Mouse (Mus musculus) small intestine, adult 2 months (tissue): ENCODE measurements around the gene Zic4. TPM values are rescaled to one million over a fixed set of nuclear protein-coding genes. Genes with fewer than 3 reads are reported as not detected.
A peak's percentile ranks its signal among the peaks of the same experiment; 100 is the strongest.

ENCODE experiments used
- H3K27ac ChIP-seq: fragments of 200-500 bp; 2 replicates; pipeline ENCODE4 v1.5.1; 2012; ENCODE audit warnings: low read depth, low read length, control low read depth, inconsistent platforms; ENCODE audit not compliant: insufficient read depth
- H3K27me3 ChIP-seq: fragments of 200-500 bp; 2 replicates; pipeline ENCODE4 v1.6.1; 2012; ENCODE audit warnings: mild to moderate bottlenecking, moderate library complexity, low read length, inconsistent platforms; ENCODE audit not compliant: control insufficient read depth, insufficient read depth
- H3K36me3 ChIP-seq: fragments of 200-500 bp; 2 replicates; pipeline ENCODE4 v1.6.1; 2012; ENCODE audit warnings: mild to moderate bottlenecking, low read length, control low read depth, inconsistent platforms; ENCODE audit not compliant: control insufficient read depth, insufficient read depth
- H3K4me1 ChIP-seq: fragments of 200-500 bp; 2 replicates; pipeline ENCODE4 v1.6.1; 2012; ENCODE audit warnings: low read length, inconsistent platforms, mixed read lengths; ENCODE audit not compliant: control insufficient read depth, insufficient read depth, insufficient read length
- H3K4me3 ChIP-seq: fragments of 200-500 bp; 2 replicates; pipeline ENCODE4 v1.5.1; 2012; ENCODE audit warnings: low read depth, mild to moderate bottlenecking, control low read depth, inconsistent platforms, low read length, moderate library complexity
- CTCF ChIP-seq: fragments of 200-500 bp; IDR thresholded peaks from 2 replicates; pipeline ENCODE4 v1.5.1; 2012; ENCODE audit warnings: low read depth, mild to moderate bottlenecking, control low read depth, inconsistent platforms, low read length, moderate library complexity, mixed read lengths; ENCODE audit not compliant: insufficient replicate concordance, insufficient read length; ENCODE audit errors: extremely low read depth
- POLR2A ChIP-seq: fragments of 200-500 bp; IDR thresholded peaks from 2 replicates; pipeline ENCODE4 v1.6.1; 2012; ENCODE audit warnings: low read depth, mild to moderate bottlenecking, control low read depth, inconsistent platforms, low read length, moderate library complexity
- WGBS: fragments of 180-500 bp; shearing (Covaris S2); methylation state at CpG from one replicate; pipeline ENCODE4 v1.1.7; 2018; 5-methylcytosine and 5-hydroxymethylcytosine counted together
- polyA plus RNA-seq: library from polyadenylated mRNA; depleted of rRNA; stranded (reverse); fragments of >200 nt; gene quantifications from 2 replicates; pipeline ENCODE4 v1.2.3, GENCODE M21; 2012; rRNA removed

Zic4 gene
- polyA plus RNA-seq = not detected in 2 replicates

DNA sequence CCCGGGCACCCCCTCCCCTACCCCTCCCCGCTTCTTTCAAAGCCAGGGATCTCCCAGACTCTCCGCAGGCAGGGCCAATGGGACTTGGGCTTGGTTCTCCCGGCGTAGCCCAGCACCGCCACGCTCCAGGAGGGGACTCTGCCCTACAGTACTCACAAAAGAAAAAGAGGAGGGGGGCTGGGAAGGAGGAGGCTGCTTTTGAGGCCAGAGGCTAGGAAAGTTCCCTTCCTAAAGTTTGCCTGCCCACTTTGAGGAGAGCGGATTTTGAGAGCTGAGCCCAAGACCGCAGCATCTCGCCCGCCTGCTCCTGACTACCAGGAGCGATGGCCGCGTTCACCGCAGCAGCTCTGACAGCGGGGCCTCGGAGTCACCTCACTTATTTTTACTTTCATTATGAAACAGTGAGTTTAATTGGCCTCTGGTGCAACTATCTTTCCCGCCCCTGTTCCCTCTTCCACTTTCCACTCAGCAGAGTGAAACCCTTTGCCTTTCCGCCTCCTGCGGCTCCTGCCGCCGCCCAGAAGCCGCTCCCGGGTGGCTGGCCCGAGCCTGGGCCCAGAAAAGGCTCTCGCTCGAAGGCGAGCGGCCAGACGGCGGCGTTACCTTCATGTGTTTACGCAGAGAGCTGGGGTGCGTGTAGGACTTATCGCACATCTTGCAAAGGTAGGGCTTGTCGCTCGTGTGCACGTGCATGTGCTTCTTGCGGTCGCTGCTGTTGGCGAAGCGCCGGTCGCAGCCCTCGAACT lies at the start of gene Zic4:
Zic4 (plus strand) TSS at position 558 of the 746 bp plus-strand sequence.
- WGBS = 4% methylated on average over 45 of the region's 45 CpGs
- TF ChIP-seq CTCF = no peak
- TF ChIP-seq POLR2A = no peak
- peaks cover 14% of the 10 kb centered on the region; the same call in 1 of the 2 replicates for H3K4me1 ChIP-seq
- H3K36me3 ChIP-seq = no peaks in the 10 kb centered on the region
- no peak within 1 kb of the TSS for H3K27ac ChIP-seq
- peak within 1 kb of the TSS; percentile 49 for H3K4me3 ChIP-seq
- peaks cover 61% of the 10 kb centered on the region for H3K27me3 ChIP-seq

DNA sequence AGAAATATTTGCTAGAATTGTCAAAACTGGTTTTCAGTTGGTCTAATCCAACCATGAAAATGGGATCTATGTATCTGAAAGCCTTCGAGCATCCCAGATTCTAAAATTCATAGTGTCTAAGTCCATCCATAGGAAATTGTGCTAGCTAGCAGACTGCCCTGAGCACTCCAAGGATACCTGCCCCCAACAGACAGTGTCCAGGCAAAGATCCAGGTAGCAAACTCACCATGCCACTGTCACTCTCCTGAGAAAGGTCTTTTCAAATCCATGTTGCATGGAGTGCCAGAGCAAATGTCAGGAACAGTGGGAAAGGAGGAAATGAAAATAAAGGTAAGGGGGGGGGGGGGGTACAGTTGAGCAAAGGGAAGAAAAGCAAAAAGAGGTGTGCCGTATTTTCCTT lies 14.6 kb upstream of the Zic4 start:
- Histone ChIP-seq H3K27ac (no peak overlapping the region), H3K36me3 (no peaks in the 10 kb centered on the region), H3K4me1 (no peaks in the 10 kb centered on the region), H3K4me3 (no peak overlapping the region), H3K27me3 (peaks cover 14% of the 10 kb centered on the region; the same call in 1 of the 2 replicates)
- 46% methylated on average over 2 of the region's 2 CpGs for WGBS
- TF ChIP-seq CTCF (no peak), POLR2A (no peak)

DNA sequence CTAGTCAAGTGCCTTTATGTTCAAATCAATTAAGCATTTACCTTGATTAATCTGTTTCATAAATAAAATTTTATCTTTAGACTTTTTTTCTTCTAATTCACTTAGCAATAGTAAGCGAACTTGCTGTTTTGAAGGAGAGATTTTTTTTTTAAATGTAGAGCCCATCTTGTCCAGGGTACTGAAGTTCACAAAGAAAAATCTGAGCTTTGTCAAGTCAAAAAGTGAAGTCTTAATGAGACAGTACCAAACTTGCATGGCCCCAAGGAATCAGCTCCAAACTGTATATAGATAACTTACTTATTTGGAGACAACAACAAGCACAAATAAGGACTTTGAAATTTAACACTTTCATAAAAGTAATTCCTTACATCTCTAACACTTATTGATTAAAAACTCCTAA lies 13.5 kb upstream of the Zic4 start:
- no peaks in the 10 kb centered on the region for H3K4me1 ChIP-seq
- WGBS = 53% methylated on average over 1 of the region's 1 CpGs
- TF ChIP-seq CTCF (no peak), POLR2A (no peak)
- no peak overlapping the region for H3K27ac ChIP-seq
- H3K4me3 ChIP-seq = no peak overlapping the region
- H3K36me3 ChIP-seq = no peaks in the 10 kb centered on the region
- H3K27me3 ChIP-seq = peaks cover 18% of the 10 kb centered on the region; the same call in 1 of the 2 replicates

DNA sequence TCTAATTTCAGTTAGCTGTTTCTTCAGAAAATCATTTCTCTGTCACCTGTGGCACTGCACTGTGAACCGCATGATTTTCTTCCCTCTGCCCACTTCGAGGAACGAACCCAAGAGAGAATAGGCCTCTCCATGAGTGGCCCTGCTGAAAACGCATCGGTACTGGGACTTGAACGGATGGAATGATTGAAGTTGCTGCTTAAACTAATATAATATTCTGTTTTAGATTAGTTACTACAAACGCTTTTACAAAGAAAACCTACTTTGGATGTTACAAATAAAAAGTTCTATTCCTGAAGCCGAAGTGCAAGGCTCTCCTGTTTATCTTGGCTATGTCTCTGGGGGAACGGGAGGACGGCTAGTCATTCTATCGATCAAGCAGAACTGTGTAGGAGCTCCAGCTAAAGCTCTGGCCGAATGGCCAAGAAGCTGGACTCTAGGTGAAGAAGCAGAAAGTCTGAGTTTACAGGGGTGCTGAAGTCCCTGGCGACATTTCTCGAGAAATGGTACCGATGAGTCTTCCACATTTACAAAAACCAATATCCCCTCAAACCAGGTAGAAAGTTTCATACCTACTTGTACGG lies 11.9 kb upstream of the Zic4 start:
- TF ChIP-seq POLR2A = no peak
- no peak for TF ChIP-seq CTCF
- Histone ChIP-seq H3K27ac (no peak overlapping the region), H3K4me3 (no peak overlapping the region), H3K4me1 (no peaks in the 10 kb centered on the region), H3K27me3 (peaks cover 33% of the 10 kb centered on the region), H3K36me3 (no peaks in the 10 kb centered on the region)
- WGBS = 6% methylated on average over 16 of the region's 16 CpGs

DNA sequence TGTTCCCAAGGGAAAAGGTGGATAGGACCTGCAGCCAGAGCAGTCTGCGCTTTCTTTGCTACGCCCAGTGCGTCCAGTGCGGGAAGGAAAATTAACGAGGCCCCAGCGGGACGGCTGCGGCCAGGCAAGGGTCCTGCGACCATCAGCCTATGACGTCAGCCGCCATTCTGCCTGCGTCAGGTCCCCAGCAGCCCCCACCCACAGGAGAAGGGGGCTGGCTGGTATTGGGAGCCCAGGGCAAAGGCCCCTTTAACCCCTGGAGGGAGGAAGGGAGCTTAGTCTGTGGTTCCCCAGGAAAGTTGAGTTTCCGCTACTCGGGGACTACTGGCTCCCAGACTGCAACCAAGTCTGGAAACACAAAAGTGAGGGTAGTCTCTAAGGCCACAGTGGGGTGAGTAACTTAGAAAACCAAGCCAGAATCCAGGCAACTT lies 11.3 kb upstream of the Zic4 start:
- Histone ChIP-seq H3K36me3 (no peaks in the 10 kb centered on the region), H3K27ac (no peak overlapping the region), H3K4me3 (no peak overlapping the region), H3K27me3 (peaks cover 38% of the 10 kb centered on the region), H3K4me1 (0 out of 2 replicates have a peak, but pooled peaks cover 2% of the 10 kb centered on the region)
- TF ChIP-seq CTCF (no peak), POLR2A (no peak)
- WGBS = 4% methylated on average over 14 of the region's 14 CpGs

DNA sequence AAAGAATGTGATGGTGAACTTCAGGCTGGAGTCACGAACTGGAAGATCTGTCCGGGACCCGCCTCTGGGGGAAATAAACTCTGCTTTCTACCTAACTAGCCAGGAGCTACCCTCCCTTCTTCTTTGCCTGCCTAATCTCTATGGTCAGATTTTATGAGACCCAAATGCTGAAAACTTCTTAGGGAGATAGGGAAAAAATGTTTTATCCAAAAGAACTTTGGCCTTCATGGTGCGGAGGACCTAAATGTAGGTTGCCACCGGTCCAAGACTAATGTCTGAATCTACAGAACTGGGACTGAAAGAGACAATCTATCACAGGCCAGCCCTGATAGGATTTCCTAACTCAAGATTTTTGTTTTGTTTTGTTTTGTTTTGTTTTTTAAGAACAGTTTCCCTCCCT lies 10.9 kb upstream of the Zic4 start:
- Histone ChIP-seq H3K4me1 (0 out of 2 replicates have a peak, but pooled peaks cover 2% of the 10 kb centered on the region), H3K4me3 (no peak overlapping the region), H3K27ac (no peak overlapping the region), H3K27me3 (peaks cover 38% of the 10 kb centered on the region), H3K36me3 (no peaks in the 10 kb centered on the region)
- no peak for TF ChIP-seq POLR2A
- WGBS = 10% methylated on average over 5 of the region's 5 CpGs

DNA sequence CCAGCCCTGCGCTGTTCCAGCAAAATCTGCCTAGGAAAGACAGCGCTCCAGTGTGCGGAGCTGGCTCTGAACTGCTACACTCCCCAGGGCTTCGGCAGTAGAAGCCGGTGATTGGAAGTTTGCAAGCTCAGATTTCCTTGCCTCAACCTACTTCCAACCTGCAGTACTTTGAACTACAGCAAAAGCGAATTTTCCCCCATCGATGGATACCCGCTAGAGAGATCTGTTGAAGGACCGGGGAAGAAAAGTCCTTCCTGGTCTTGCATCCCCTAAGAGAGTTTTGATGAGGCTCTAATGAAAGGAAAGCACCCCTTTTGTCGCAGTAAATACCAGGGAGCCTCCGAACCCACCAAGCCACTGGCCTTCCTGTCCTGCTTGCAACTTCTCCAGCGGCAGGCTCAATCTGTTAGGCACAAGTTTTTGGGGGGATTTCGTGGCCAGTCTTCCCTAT lies 10.2 kb upstream of the Zic4 start:
- 6% methylated on average over 13 of the region's 13 CpGs for WGBS
- Histone ChIP-seq H3K36me3 (no peaks in the 10 kb centered on the region), H3K4me3 (no peak overlapping the region), H3K27me3 (peaks cover 38% of the 10 kb centered on the region), H3K4me1 (0 out of 2 replicates have a peak, but pooled peaks cover 2% of the 10 kb centered on the region), H3K27ac (no peak overlapping the region)
- TF ChIP-seq POLR2A (no peak), CTCF (no peak)
